Mouse (Mus musculus): ENCODE results near the gene 4930562C15Rik. TPM values are rescaled to one million over a fixed set of nuclear protein-coding genes. Genes with fewer than 3 reads are reported as not detected.
A peak's percentile ranks its signal among the peaks of the same experiment; 100 is the strongest.

Gene 4930562C15Rik
- polyA plus RNA-seq, 1 experiment from 2014 or later: 0.36 TPM

DNA sequence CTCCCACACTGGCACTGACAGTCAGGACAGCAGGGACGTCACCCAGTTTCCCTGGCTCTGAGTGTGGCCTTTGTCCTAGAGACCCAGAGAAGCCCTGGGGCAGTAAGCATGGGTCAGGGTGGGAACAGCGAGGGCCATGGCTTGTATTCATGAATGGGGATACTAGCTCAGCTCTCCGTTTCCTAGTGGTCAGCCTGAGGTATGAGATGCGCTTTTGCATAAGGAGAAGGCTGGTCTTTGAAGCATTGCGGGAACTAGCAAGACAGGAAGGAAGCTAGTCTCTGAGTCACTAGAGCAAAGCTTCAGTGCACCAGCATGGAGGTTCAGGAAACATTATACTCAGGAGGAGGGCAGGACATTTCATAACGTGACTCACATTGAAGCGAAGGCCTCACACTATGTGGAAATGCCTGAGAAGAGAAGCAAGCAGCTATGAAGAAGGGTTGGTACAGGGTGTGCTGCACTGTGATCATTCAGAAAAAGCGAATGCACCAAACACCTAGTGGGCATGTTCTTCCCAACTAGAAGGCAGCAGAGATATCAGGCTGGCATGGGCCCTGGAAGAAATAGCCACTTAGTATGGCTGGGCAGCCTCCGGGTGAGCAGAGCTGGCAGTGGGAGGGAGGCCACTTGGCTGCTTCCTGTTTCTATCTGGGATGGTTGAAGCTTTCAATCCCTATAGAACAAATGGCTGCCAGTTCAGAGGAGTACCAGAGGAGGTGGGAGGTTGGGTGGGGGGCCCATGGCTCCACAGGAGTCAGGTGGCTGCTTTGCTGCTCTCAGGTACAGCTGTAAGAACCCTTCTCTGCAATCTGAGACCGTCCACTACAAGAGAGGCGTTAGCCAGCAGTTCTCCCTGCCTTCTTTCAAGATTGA is 77.9 kb downstream of the 4930562C15Rik start:
- Histone ChIP-seq H3K36me3 (ENCODE audit: control insufficient read depth, insufficient read depth, low read length) (no peaks in the 10 kb centered on the region), H3K9me3 (ENCODE audit: control insufficient read depth, low read length) (no peaks in the 10 kb centered on the region), H3K27ac (ENCODE audit: low read depth, low read length) (no peak overlapping the region), H3K4me2 (ENCODE audit: low read depth, low read length, severe bottlenecking) (no peak overlapping the region), H3K4me1 (replicated peaks; ENCODE audit: control insufficient read depth, insufficient read depth, low read length) (no peaks in the 10 kb centered on the region), H3K27me3 (ENCODE audit: control insufficient read depth, insufficient read depth, low read length) (no peaks in the 10 kb centered on the region), H3K9ac (ENCODE audit: low read length) (no peak overlapping the region), H3K4me3 (ENCODE audit: low read depth, low read length) (no peak overlapping the region)
- ATAC-seq (replicated peaks; ENCODE audit: low FRiP score): no peak
- WGBS: 81% methylated on average over 11 of the region's 11 CpGs
- no peak for DNase-seq (ENCODE audit: low spot score)

DNA sequence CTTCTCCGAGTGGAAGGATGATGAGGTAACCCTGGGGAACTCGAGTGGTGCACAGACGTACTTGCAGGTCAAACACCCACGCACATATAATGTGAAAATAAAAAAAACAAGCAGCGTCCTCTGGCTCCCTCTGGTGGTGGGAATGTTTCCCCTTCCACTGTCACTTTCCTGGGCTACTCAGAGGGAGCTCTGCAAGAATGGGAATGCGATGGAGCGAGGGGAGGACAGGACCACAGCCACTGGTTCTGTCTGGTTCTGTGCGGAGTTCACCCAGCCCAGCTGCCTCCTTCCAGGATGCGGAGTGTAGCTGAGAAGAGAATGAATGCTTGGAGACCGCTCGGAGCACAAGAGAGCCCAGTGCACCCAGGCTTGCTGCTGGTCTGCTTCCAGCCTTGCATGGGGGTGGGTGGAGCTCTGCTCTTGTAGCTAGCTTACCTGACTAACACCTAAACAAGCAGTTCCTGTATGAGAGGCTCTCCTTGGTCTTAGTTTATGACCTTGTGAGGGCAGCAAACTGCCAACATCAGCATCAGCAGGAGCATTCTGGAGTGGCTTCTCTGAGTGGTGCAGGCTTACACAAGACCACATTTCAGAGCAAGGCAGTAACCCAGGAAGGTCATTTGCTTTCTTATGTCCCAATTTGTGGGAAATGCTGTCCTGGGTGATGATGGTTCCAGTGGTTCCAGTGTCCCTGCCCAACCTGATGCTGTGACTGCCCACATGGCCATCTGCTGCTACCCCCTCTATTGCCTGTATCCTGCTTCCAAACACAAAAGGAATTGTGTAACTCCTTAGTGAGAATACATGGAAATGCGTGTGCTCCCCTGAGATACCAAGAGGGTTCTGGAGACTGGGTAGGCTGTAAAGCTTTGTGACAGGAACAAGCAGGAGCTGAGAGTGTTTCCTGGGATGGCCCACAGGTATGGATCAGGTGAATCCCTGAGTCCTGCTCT is 78.8 kb downstream of the 4930562C15Rik start:
- Histone ChIP-seq H3K36me3 (ENCODE audit: control insufficient read depth, insufficient read depth, low read length) (no peaks in the 10 kb centered on the region), H3K9me3 (ENCODE audit: control insufficient read depth, low read length) (no peaks in the 10 kb centered on the region), H3K4me2 (ENCODE audit: low read depth, low read length, severe bottlenecking) (no peak overlapping the region), H3K9ac (ENCODE audit: low read length) (no peak overlapping the region), H3K4me3 (ENCODE audit: low read depth, low read length) (no peak overlapping the region), H3K4me1 (replicated peaks; ENCODE audit: control insufficient read depth, insufficient read depth, low read length) (no peaks in the 10 kb centered on the region), H3K27me3 (ENCODE audit: control insufficient read depth, insufficient read depth, low read length) (no peaks in the 10 kb centered on the region), H3K27ac (ENCODE audit: low read depth, low read length) (no peak overlapping the region)
- peak; percentile 27 for ATAC-seq (replicated peaks; ENCODE audit: low FRiP score)
- peak; percentile 87 for DNase-seq (ENCODE audit: low spot score)
- WGBS: 38% methylated on average over 12 of the region's 12 CpGs

DNA sequence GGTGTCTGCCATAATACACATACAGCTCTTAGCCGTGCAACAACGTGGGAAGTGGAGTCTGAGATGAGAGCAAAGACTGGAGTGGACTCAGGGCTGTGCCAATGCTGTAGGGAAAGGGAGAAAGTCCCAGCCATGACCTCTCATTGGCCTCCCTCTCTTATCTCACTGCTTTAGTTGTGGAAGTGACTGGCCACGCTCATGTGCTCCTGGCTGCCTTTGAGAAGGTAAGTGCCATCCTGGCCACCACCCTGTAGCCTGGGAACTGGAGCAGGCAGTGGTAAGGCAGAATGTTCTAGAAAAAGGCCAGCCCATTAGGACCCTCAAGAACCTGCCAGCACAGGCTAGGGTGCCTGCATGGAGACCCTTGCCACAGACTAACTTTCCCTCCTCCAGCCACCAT is 80.7 kb downstream of the 4930562C15Rik start:
- 96% methylated on average over 3 of the region's 3 CpGs for WGBS
- ATAC-seq (replicated peaks; ENCODE audit: low FRiP score) (no peak), DNase-seq (ENCODE audit: low spot score) (no peak)
- H3K27ac ChIP-seq (ENCODE audit: low read depth, low read length): no peak overlapping the region
- no peaks in the 10 kb centered on the region for H3K27me3 ChIP-seq (ENCODE audit: control insufficient read depth, insufficient read depth, low read length)
- H3K9ac ChIP-seq (ENCODE audit: low read length): no peak overlapping the region
- H3K4me3 ChIP-seq (ENCODE audit: low read depth, low read length): no peak overlapping the region
- H3K9me3 ChIP-seq (ENCODE audit: control insufficient read depth, low read length): no peaks in the 10 kb centered on the region
- H3K36me3 ChIP-seq (ENCODE audit: control insufficient read depth, insufficient read depth, low read length): no peaks in the 10 kb centered on the region; the same call in 1 of the 2 replicates
- no peak overlapping the region for H3K4me2 ChIP-seq (ENCODE audit: low read depth, low read length, severe bottlenecking)
- no peaks in the 10 kb centered on the region for H3K4me1 ChIP-seq (replicated peaks; ENCODE audit: control insufficient read depth, insufficient read depth, low read length)

DNA sequence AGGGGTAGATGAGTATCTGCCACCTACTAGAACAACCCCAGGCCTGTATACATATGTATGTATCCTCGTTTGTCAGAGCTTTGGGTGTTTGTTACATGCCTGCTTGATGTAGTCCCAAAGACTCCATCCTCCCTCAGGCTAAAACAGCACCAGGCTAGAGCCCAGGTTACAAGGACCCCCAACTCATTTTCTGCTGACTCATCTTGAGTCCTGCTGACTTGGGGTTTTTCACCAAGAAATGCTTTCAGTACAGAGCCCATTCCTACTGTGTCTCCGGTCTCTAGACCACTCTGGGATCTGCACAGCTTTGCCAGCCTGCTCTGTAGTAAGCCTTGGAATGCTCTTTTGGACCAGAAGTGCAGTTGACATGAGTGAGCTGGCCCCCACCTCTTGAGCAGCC is 81.4 kb downstream of the 4930562C15Rik start:
- H3K4me2 ChIP-seq (ENCODE audit: low read depth, low read length, severe bottlenecking): no peak overlapping the region
- ATAC-seq (replicated peaks; ENCODE audit: low FRiP score): no peak
- WGBS: 80% methylated on average over 2 of the region's 2 CpGs
- H3K9ac ChIP-seq (ENCODE audit: low read length): no peak overlapping the region
- H3K9me3 ChIP-seq (ENCODE audit: control insufficient read depth, low read length): no peaks in the 10 kb centered on the region
- no peaks in the 10 kb centered on the region; the same call in 1 of the 2 replicates for H3K36me3 ChIP-seq (ENCODE audit: control insufficient read depth, insufficient read depth, low read length)
- no peak overlapping the region for H3K4me3 ChIP-seq (ENCODE audit: low read depth, low read length)
- H3K27ac ChIP-seq (ENCODE audit: low read depth, low read length): no peak overlapping the region
- no peaks in the 10 kb centered on the region for H3K4me1 ChIP-seq (replicated peaks; ENCODE audit: control insufficient read depth, insufficient read depth, low read length)
- no peak for DNase-seq (ENCODE audit: low spot score)
- H3K27me3 ChIP-seq (ENCODE audit: control insufficient read depth, insufficient read depth, low read length): no peaks in the 10 kb centered on the region

Other genes with a start within 250 kb of the 4930562C15Rik start
- gene Glis2, start 240.7 kb upstream of the 4930562C15Rik start, polyA plus RNA-seq (2014; fragmentation: Nextera tagmentation; extraction: Ambion mirVana): 31.3 and 34.5 TPM in 2 replicates
- gene Pam16, start 210.4 kb upstream of the 4930562C15Rik start, polyA plus RNA-seq (2014; fragmentation: Nextera tagmentation; extraction: Ambion mirVana): 87.4 and 91.4 TPM in 2 replicates
- gene Vasn, start 195.5 kb upstream of the 4930562C15Rik start, polyA plus RNA-seq (2014; fragmentation: Nextera tagmentation; extraction: Ambion mirVana): 7.6 and 7.7 TPM in 2 replicates
- 57.7 and 60.7 TPM in 2 replicates for gene Dnaja3, start 195.4 kb upstream of the 4930562C15Rik start, polyA plus RNA-seq (2014; fragmentation: Nextera tagmentation; extraction: Ambion mirVana)
- gene Coro7, start 155.6 kb upstream of the 4930562C15Rik start, polyA plus RNA-seq (2014; fragmentation: Nextera tagmentation; extraction: Ambion mirVana): 20.5 and 23.3 TPM in 2 replicates
- gene Nmral1, start 116.1 kb upstream of the 4930562C15Rik start, polyA plus RNA-seq (2014; fragmentation: Nextera tagmentation; extraction: Ambion mirVana): 212 and 220 TPM in 2 replicates
- gene Hmox2, start 109.1 kb upstream of the 4930562C15Rik start, polyA plus RNA-seq (2014; fragmentation: Nextera tagmentation; extraction: Ambion mirVana): 74.3 and 80.3 TPM in 2 replicates
- 107 and 109 TPM in 2 replicates for gene Cdip1, start 45.1 kb upstream of the 4930562C15Rik start, polyA plus RNA-seq (2014; fragmentation: Nextera tagmentation; extraction: Ambion mirVana)
- gene Ubald1, start 44.9 kb downstream of the 4930562C15Rik start, polyA plus RNA-seq (2014; fragmentation: Nextera tagmentation; extraction: Ambion mirVana): 23.9 TPM in 2 replicates
- 69.9 and 77.2 TPM in 2 replicates for gene Mgrn1, start 50.8 kb downstream of the 4930562C15Rik start, polyA plus RNA-seq (2014; fragmentation: Nextera tagmentation; extraction: Ambion mirVana)
- 120 and 137 TPM in 2 replicates for gene Nudt16l1, start 103.3 kb downstream of the 4930562C15Rik start, polyA plus RNA-seq (2014; fragmentation: Nextera tagmentation; extraction: Ambion mirVana)
- gene Anks3, start 128.8 kb downstream of the 4930562C15Rik start, polyA plus RNA-seq (2014; fragmentation: Nextera tagmentation; extraction: Ambion mirVana): 50.4 and 52.4 TPM in 2 replicates
- not detected in 2 replicates for gene Sept12, start 162.4 kb downstream of the 4930562C15Rik start, polyA plus RNA-seq (2014; fragmentation: Nextera tagmentation; extraction: Ambion mirVana)
- gene Smim22, start 171.9 kb downstream of the 4930562C15Rik start, polyA plus RNA-seq (2014; fragmentation: Nextera tagmentation; extraction: Ambion mirVana): 2.0 TPM in 1 of 2 replicates, not detected in the other
- gene Rogdi, start 178.1 kb downstream of the 4930562C15Rik start, polyA plus RNA-seq (2014; fragmentation: Nextera tagmentation; extraction: Ambion mirVana): 74.1 and 81.6 TPM in 2 replicates
- 174 and 184 TPM in 2 replicates for gene Glyr1, start 214.4 kb downstream of the 4930562C15Rik start, polyA plus RNA-seq (2014; fragmentation: Nextera tagmentation; extraction: Ambion mirVana)
- gene Ubn1, start 214.6 kb downstream of the 4930562C15Rik start, polyA plus RNA-seq (2014; fragmentation: Nextera tagmentation; extraction: Ambion mirVana): 25.2 and 25.4 TPM in 2 replicates